Mouse (Mus musculus) limb, embryonic 11.5 days (tissue): ENCODE data around the gene Raver1. TPM values are rescaled to one million over a fixed set of nuclear protein-coding genes. Genes with fewer than 3 reads are reported as not detected.
A peak's percentile ranks its signal among the peaks of the same experiment; 100 is the strongest.

Experiments used
- ATAC-seq: fragments of 200-750 bp; cut with Nextera tagmentation; 2 replicates; pipeline ENCODE4 v1.8.0; 2017; ENCODE audit warnings: low read depth; ENCODE audit not compliant: insufficient number of reproducible peaks, low FRiP score, low TSS enrichment
- DNase-seq: peaks from one replicate; pipeline ENCODE4 v3.0.0-alpha.2; 2015; ENCODE audit warnings: low spot score
- H3K27ac ChIP-seq: fragments of 300-500 bp; sonication (generic); replicated peaks from 2 replicates; pipeline ENCODE4 v1.5.1; 2014; ENCODE audit warnings: low read depth, mild to moderate bottlenecking, low read length
- H3K27me3 ChIP-seq: fragments of 300-500 bp; sonication (generic); 2 replicates; pipeline ENCODE4 v1.6.1; 2014; ENCODE audit warnings: mild to moderate bottlenecking, low read length, mixed read lengths; ENCODE audit not compliant: control insufficient read depth, insufficient read depth
- H3K36me3 ChIP-seq: fragments of 300-500 bp; sonication (generic); 2 replicates; pipeline ENCODE4 v1.6.1; 2014; ENCODE audit warnings: mild to moderate bottlenecking, low read length, moderate library complexity, mixed read lengths; ENCODE audit not compliant: control insufficient read depth, insufficient read depth
- H3K4me1 ChIP-seq: fragments of 300-500 bp; sonication (generic); 2 replicates; pipeline ENCODE4 v1.6.1; 2014; ENCODE audit warnings: low read length, mixed read lengths; ENCODE audit not compliant: control insufficient read depth, insufficient read depth
- H3K4me2 ChIP-seq: fragments of 300-500 bp; sonication (generic); 2 replicates; pipeline ENCODE4 v1.6.1; 2014; ENCODE audit warnings: low read depth, mild to moderate bottlenecking, moderate library complexity; ENCODE audit not compliant: severe bottlenecking
- H3K4me3 ChIP-seq: fragments of 300-500 bp; sonication (generic); 2 replicates; pipeline ENCODE4 v1.5.1; 2014; ENCODE audit warnings: low read depth, low read length
- H3K9ac ChIP-seq: fragments of 300-500 bp; sonication (generic); 2 replicates; pipeline ENCODE4 v1.6.1; 2014; ENCODE audit warnings: mild to moderate bottlenecking, low read length
- H3K9me3 ChIP-seq: fragments of 300-500 bp; sonication (generic); 2 replicates; pipeline ENCODE4 v1.6.1; 2016; ENCODE audit warnings: low read length; ENCODE audit not compliant: control insufficient read depth
- WGBS: fragments of 180-500 bp; shearing (Covaris S2); extraction: QIAGEN DNeasy Blood & Tissue Kit; methylation state at CpG from one replicate; pipeline ENCODE4 v1.1.7; 2014; 5-methylcytosine and 5-hydroxymethylcytosine counted together
- polyA plus RNA-seq: library from polyadenylated mRNA; unstranded; fragments of >200 nt; fragmentation: Nextera tagmentation; extraction: Ambion mirVana; gene quantifications from 2 replicates; pipeline ENCODE4 v1.2.1, GENCODE M21; 2014

Gene Raver1
- 99.1 and 104 TPM in 2 replicates for polyA plus RNA-seq

DNA sequence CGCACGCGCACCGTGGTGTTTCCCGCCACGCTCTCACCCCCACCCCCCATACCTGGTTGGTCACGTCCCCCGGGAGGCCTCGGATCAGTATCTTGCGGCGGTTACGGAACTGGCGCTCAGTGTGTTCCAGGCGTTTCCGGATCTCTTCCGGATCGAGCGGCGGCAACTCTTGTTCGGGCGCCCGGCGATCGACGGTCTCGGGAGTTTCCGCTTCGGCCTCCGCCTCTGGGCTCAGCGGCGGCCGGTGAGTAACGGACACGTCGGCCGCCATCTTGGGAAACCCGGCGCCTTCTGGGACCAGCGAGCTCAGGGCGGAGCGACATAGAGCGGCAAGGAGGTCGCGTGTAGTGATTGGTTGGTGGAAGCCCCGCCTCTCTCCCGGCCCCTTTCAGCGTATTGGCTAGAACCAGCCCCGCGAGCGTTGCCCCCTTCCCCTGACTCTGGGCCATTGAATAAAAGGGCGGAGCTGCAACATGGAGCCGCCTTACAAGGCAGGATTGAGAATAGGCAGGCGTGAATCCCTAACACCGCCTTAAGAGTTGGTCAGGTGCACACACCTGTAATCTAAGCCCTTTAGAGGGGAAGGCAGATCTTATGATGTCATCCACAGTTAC lies at the start of gene Raver1, which contains the start of gene Gm38431:
Gene Raver1 (minus strand): TSS at position 302 of the 614 bp plus-strand sequence.
Gene Gm38431 (minus strand): TSS at position 291 of the 614 bp plus-strand sequence.
- DNase-seq (peak; percentile 97), ATAC-seq (peak; percentile 99)
- peak within 1 kb of the TSS; percentile 68 for H3K4me3 ChIP-seq
- H3K9me3 ChIP-seq, result no peaks in the 10 kb centered on the region
- under 1% methylated on average over 54 of the region's 54 CpGs for WGBS
- H3K9ac ChIP-seq, result peak within 1 kb of the TSS; percentile 87
- peaks cover 7% of the 10 kb centered on the region for H3K4me1 ChIP-seq
- no peaks in the 10 kb centered on the region for H3K27me3 ChIP-seq
- peak within 1 kb of the TSS; percentile 84 for H3K27ac ChIP-seq
- H3K4me2 ChIP-seq, result peak within 1 kb of the TSS; percentile 78
- H3K36me3 ChIP-seq, result peaks cover 28% of the 10 kb centered on the region

- no peak for DNase-seq
- Histone ChIP-seq H3K4me3 (no peak overlapping the region), H3K9ac (no peak overlapping the region), H3K4me1 (no peaks in the 10 kb centered on the region), H3K4me2 (no peak overlapping the region), H3K9me3 (no peaks in the 10 kb centered on the region), H3K27ac (no peak overlapping the region), H3K36me3 (peaks cover 28% of the 10 kb centered on the region), H3K27me3 (no peaks in the 10 kb centered on the region)
- WGBS, result 92% methylated on average over 4 of the region's 4 CpGs
- ATAC-seq, result no peak
Observed at GRCm38 (mm10) chr9:21138386-21138785, 46.6 kb upstream of the Raver1 start.

DNA sequence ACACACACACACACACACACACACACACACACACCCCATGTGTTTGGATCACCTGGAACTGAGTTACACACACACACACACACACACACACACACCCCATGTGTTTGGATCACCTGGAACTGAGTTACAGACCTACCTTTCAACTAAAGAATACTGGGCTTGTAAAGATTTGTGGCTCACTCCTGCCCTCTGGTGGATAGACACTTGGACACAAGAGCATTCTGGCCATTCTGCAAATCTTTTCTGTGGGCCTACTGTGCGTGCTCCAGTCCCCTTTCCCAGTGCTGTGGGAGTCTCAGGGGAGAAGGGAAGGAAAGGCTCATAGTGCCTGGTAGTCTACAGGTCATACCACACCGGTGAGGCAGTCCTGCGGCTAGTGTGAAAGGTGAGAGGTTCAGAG lies 45.4 kb upstream of the Raver1 start:
- no peak; the same call in 1 of the 2 replicates for ATAC-seq
- DNase-seq, result peak; percentile 72
- Histone ChIP-seq H3K4me2 (no peak overlapping the region), H3K9ac (no peak overlapping the region), H3K4me1 (no peaks in the 10 kb centered on the region), H3K27ac (no peak overlapping the region), H3K36me3 (peaks cover 16% of the 10 kb centered on the region), H3K9me3 (no peaks in the 10 kb centered on the region), H3K4me3 (no peak overlapping the region), H3K27me3 (no peaks in the 10 kb centered on the region)
- 58% methylated on average over 3 of the region's 3 CpGs for WGBS

DNA sequence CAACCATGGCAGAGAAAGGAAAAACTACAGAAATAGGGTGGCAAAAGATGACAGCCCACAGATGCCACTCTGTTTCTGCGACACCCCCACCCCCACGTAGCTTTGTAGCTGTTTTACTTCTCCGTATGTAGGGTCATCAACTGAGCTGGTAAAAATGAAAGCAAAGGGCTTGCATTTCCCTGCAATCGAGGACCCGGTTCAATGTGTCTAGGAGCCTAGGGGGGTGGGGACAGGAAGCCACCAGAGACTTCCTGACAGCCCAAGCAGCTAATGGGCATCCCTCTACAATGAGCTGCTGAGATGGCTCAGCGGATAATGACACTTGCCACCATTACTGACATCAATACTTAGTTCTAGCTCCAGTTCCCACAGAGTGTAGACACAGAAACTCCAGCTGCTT lies 44.6 kb upstream of the Raver1 start:
- no peaks in the 10 kb centered on the region for H3K9me3 ChIP-seq
- no peak overlapping the region for H3K9ac ChIP-seq
- 89% methylated on average over 6 of the region's 6 CpGs for WGBS
- no peak overlapping the region for H3K4me3 ChIP-seq
- H3K36me3 ChIP-seq, result peaks cover 9% of the 10 kb centered on the region
- no peak overlapping the region for H3K27ac ChIP-seq
- H3K4me1 ChIP-seq, result no peaks in the 10 kb centered on the region
- H3K4me2 ChIP-seq, result no peak overlapping the region
- H3K27me3 ChIP-seq, result no peaks in the 10 kb centered on the region
- DNase-seq (no peak), ATAC-seq (no peak)

DNA sequence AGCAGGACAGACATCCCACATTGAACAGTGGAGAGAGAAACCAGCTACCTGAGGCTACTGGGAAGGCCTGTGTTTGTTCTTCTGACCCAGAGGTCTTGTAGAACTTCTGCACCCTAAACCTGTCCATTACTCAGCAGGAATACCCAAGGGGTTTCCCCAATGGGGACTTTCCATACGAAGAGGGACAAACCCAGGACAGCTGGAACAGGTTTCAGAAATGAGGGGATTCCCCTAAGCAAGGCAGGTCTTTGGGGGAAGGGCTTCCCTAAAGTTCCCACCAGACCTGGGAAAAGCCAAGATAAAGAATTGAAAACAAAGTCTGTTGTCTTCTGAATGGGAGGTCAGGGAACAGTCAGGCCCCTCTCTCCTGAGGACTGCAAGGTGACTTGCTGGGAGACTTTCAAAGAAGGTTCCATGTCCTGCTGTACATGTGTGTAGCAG lies 44.2 kb upstream of the Raver1 start:
- Histone ChIP-seq H3K27me3 (no peaks in the 10 kb centered on the region), H3K9ac (no peak overlapping the region), H3K27ac (no peak overlapping the region), H3K36me3 (peaks cover 7% of the 10 kb centered on the region), H3K4me2 (no peak overlapping the region), H3K4me3 (no peak overlapping the region), H3K4me1 (no peaks in the 10 kb centered on the region), H3K9me3 (no peaks in the 10 kb centered on the region)
- ATAC-seq, result no peak
- 73% methylated on average over 1 of the region's 1 CpGs for WGBS
- no peak for DNase-seq

DNA sequence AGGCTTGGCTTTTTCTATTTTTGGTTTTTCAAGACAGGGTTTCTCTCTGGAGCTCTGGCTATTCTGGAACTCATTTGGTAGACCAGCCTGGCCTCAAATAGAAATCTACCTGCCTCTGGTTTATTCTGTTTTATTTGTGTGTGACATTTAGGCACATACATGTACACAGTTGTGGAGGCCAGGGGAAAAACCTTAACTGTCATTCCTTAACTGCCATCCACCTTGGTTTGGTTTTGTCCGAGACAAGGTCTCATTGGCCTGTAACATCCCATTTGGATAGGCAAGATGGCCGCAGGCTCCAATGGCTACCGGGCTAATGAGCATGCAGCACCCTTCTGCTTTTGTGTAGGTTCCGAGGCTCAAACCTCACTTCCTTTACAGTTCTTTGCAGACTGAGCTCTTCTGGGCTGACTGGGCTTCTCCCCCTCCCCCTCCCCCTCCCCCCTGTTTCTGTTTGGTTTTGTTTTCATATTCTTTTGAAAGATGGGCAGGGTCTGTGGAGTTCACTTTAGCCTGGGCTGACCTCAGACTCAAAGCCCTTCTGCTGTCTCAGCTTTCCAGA lies 43.6 kb upstream of the Raver1 start:
- Histone ChIP-seq H3K27ac (no peak overlapping the region), H3K27me3 (no peaks in the 10 kb centered on the region), H3K9ac (no peak overlapping the region), H3K9me3 (no peaks in the 10 kb centered on the region), H3K4me3 (no peak overlapping the region), H3K4me1 (peaks cover 2% of the 10 kb centered on the region; the same call in 1 of the 2 replicates), H3K36me3 (peaks cover 6% of the 10 kb centered on the region), H3K4me2 (no peak overlapping the region)
- DNase-seq, result no peak
- no peak for ATAC-seq
- WGBS, result 81% methylated on average over 4 of the region's 4 CpGs

GRCm38 (mm10) chr9:21134595-21135328 lies 43.0 kb upstream of the Raver1 start:
- no peak overlapping the region for H3K4me2 ChIP-seq
- WGBS, result 73% methylated on average over 9 of the region's 9 CpGs
- H3K27me3 ChIP-seq, result no peaks in the 10 kb centered on the region
- ATAC-seq, result no peak
- DNase-seq, result no peak
- H3K4me3 ChIP-seq, result no peak overlapping the region
- H3K4me1 ChIP-seq, result peaks cover 3% of the 10 kb centered on the region; the same call in 1 of the 2 replicates
- H3K9ac ChIP-seq, result no peak overlapping the region
- peaks cover 4% of the 10 kb centered on the region for H3K36me3 ChIP-seq
- no peaks in the 10 kb centered on the region for H3K9me3 ChIP-seq
- H3K27ac ChIP-seq, result no peak overlapping the region

DNA sequence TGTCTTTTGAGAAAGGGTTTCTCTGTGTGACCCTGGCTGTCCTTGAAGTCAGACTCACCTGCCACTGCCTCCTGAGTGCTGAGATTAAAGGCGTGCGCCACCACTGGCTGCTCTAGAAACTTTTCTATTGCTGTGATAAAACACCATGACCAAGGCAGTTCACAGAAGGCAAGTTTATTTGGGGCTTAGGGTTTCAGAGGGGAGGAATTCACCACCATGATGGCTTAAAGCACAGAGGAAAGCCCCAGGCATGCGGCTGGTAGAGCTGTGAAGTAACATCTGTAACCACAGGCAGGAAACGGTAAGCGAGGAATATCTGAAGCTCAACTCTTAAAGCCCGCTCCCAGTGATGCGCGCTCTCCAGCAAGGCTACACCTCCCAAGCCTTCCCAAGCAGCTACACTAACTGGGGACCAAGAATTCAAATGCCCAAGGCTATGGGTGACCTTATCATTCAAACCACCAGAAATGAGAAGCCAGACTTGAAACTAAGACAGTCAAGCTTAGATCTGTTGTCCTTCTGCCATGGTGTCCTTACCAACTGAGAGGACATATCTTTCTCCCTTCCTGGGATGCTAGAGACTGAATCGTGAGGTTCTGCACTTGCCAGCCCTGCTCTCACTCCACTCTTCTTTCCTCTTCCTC lies 41.4 kb upstream of the Raver1 start:
- H3K4me3 ChIP-seq, result no peak overlapping the region
- H3K9me3 ChIP-seq, result no peaks in the 10 kb centered on the region
- no peak overlapping the region for H3K9ac ChIP-seq
- DNase-seq, result no peak
- ATAC-seq, result no peak
- no peaks in the 10 kb centered on the region for H3K36me3 ChIP-seq
- H3K27me3 ChIP-seq, result no peaks in the 10 kb centered on the region
- peaks cover 3% of the 10 kb centered on the region; the same call in 1 of the 2 replicates for H3K4me1 ChIP-seq
- no peak overlapping the region for H3K4me2 ChIP-seq
- 74% methylated on average over 9 of the region's 9 CpGs for WGBS
- H3K27ac ChIP-seq, result no peak overlapping the region
